Mouse (Mus musculus) thymus, postnatal 25 days (tissue): ENCODE results near the gene Map4k5.

Experiments used
- DNase-seq: peaks from one replicate; pipeline ENCODE4 v3.0.0; 2022

The Map4k5 gene

GRCm38 (mm10) chr12:69892371-69893251, at the start of gene Map4k5, which contains the start of gene Atl1:
TSS of gene Map4k5 (minus strand) at chr12:69893200.
TSS of gene Atl1 (plus strand) at chr12:69892614.
- peak; percentile 80 for DNase-seq

DNA sequence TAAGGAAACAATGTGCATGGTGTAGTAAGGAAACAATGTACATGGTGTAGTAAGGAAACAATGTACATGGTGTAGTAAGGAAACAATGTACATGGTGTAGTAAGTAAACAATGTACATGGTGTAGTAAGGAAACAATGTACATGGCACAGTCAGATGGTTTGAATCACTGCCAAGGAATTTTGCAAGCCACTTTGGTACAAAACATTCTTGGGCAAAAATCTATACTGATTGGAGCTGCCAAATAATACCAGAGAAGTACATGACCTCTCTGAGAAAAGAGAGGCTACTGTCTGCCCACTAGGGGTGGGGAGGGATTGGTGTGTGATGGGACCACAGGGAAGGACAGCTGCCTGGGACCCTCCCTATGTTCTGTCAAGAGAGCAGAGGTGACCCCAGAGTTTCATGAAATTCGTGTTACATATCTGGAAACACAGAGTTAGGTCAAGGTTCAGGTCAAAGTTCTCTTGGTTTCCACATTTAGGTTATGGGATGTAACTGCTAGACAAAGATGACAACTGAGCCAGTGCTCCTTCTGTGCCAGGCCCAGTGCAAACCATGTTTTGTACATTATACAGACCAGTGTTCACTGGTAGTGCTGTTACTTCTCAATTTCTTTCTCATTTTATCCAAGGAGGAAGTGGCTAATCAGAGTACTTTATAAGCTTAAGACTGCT, 48.8 kb upstream of the Map4k5 start:
- no peak for DNase-seq

GRCm38 (mm10) chr12:69939291-69939690, 46.3 kb upstream of the Map4k5 start:
- DNase-seq = peak; percentile 8

DNA sequence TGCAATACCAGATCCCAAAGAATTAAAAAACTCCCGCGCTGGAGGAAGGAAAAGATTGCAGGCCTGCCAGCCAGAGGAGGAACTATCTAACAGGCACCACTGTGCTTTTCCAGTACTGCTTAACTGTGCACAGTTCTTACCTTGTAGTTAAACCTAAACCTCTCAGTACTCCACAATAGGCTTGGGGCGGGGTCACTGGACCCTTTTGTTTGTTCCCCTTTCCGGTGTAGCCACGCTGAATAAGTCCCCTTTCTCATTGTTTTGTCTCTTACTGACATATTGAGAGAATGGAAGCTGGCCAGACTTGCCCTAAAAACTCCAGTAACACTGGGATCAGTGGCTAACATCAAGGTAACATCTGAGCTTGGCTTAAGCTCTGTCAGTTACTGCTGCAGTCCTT, 44.7 kb upstream of the Map4k5 start:
- no peak for DNase-seq

- DNase-seq = no peak
Measured at GRCm38 (mm10) chr12:69926716-69927115, 33.7 kb upstream of the Map4k5 start.

DNA sequence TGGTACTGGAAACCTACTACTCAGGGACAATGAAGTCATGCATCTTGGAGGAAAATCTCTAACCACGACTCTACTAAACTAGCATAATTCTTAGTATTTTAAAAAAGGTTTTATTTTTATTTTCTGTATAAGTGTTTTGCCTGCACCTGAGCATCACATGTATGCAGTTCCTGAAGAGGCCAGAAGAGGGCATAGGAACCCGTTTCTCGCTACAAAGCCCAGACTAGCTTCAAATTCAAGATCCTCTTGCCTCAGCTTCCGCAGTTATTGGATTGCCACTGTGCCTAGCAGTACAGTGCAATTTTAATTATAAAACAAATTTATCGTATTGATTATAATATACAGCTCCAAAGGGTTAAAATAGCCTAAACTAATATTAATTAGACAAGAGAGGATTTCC, 31.0 kb upstream of the Map4k5 start:
- peak; percentile 43 for DNase-seq

DNA sequence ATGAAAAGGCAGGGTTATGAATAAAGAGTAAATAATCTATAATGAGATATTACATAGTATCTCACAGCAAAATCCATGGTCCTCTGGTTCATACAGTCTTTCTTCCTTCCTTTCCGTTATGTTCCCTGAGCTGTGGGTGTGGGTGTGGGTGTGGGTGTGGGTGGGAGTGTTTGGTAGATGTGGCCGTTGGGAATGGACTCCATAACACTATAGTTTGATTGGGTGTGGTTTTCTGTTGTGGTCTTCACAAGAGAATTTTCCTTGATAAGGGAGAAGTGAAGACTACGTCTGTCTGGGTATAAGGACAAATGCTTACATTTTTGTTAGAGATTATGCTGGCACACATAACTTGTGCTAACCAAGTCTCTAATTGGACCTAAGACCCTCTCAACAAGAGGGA, 30.6 kb upstream of the Map4k5 start:
- no peak for DNase-seq

DNA sequence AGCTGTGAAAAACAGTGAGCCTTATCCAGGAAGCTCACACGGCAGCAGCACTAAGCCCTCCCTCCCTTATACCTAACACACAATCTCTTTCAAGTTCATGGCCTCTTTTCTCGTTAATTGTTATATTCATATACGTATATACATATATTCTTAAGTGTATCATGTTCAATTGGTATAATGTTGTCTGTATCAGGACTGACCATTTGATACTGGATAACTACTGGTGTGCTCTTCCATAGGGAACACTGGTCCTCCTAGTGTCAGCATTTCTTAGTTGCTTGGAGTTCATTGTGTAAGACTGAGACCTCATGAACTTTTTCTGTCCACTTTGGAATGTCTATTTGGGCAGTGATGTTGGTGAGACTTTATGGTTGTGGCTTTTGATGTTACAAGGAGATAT, 30.1 kb upstream of the Map4k5 start:
- no peak for DNase-seq

- no peak for DNase-seq
Measured at GRCm38 (mm10) chr12:69922099-69922498, 29.1 kb upstream of the Map4k5 start.

DNA sequence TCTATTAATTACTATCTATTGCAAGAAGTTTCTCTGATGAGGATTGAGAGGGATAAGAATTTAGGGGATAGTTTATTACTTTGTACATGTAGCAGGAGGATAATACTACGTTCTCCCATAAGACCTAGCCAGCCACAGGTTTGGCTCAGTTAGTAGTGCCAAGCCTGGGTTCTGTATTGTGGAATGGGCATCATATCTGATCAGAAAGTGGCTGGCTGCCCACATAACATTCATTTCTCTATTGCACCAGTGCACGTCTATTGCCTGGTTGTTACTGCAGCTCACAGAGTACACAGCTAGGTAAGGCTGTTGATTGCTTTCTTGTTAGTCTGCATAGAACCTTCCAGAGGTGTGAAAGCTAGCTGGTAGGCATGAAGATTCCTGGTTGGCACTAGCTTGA, 24.9 kb upstream of the Map4k5 start:
- DNase-seq = no peak

- DNase-seq = no peak
Measured at GRCm38 (mm10) chr12:69912737-69913136, 19.7 kb upstream of the Map4k5 start.

GRCm38 (mm10) chr12:69911906-69912305, 18.9 kb upstream of the Map4k5 start:
- DNase-seq = no peak

DNA sequence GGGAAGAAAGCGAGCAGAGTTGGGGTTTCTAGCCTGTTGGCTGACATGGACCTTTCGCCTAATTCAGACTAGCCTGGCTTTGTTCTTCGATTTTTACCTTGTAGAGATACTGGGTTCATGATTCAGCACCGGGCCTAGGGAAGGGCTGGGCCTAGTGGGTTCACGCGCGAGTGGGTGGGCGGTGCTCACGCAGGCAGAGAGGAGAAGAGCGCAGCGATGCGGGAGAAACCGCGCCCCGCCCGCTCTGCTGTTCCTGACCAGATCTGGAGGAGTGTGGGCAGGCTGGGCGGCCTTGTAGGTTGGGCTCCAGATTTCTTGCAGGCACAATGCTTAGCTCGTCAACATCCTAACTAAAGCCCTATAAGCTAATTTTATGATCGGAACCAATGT, 15.5 kb upstream of the Map4k5 start:
- no peak for DNase-seq

DNA sequence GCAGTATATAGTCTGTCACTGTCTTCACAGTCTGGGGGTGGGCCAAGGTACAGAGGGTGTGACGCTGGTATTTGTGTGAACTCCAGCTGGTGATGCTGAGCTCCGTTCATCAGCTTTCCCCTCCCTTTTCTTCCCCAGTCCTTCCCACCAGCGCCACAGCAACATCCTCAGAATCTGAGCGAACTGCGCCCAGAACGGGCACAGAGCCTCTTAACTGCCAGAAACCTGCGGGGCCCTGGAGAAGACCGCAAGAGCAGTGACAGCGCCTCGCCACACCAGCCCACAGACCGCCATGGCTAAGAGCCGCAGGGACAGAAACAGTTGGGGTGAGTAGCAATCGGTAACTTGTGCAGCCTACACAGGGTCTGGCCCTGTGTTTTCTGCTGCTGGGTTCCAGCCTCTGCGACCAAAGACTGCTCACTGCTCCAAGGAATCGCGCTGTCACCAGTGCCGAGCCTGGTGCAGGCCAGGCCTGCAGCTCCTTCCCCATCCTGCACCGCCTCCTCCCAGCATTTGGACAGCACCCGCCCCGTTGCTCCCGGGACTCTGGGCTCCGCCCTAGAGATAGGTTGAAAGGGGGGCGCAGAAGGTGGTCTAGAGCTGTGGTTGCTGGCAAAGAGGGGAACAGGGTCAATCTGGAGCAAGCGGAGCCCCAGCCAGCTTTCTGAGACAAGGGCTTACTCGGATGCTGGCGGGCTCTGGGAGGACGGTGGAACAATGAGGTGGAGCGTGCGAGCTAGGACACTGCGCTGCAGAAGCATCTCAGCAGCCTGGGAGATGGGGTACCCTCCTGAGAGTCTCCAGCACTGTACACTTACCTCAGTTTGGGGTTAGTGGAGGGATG, 14.9 kb upstream of the Map4k5 start:
- DNase-seq = no peak

GRCm38 (mm10) chr12:69904991-69905390, 12.0 kb upstream of the Map4k5 start:
- DNase-seq = no peak

DNA sequence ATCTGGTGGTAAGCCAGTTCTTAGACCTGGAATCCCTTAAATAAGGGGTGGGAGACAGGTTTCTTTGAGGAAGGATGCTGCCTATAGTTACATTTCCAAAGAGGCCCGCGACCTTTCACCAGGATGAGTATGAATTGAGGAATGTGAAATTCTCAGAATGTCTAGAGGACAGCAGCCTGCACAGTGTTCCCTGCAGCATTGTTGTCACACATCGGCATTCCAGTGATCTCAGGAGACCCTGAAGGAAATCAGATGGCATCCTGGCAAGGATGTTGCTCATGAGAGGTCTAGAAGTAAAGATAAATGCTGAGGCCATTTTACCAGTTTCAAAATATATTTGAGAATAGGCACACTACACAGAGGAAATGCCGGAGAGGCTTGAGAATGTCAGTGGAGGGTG, 5.1 kb upstream of the Map4k5 start:
- no peak for DNase-seq

GRCm38 (mm10) chr12:69895046-69895445, 2.0 kb upstream of the Map4k5 start:
- no peak for DNase-seq

DNA sequence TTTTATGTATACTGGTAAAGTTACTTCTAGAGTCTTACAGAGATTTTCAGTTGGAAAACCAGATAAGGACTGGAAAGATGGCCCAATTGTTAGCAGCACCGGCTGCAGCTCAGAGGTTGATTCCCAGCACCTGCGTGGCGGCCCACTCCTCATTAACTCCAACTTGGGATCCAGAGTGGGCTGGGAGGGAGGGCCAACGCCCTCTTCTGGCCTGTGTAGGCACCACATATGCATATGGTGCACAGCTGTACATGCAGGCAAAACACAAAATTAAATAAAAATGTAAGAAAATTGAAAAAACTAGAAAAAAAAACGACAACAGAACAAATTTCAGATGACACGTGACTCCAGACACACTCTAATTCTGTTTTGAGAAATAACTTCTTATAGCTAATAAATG, 927 bp upstream of the Map4k5 start:
- DNase-seq = no peak

DNA sequence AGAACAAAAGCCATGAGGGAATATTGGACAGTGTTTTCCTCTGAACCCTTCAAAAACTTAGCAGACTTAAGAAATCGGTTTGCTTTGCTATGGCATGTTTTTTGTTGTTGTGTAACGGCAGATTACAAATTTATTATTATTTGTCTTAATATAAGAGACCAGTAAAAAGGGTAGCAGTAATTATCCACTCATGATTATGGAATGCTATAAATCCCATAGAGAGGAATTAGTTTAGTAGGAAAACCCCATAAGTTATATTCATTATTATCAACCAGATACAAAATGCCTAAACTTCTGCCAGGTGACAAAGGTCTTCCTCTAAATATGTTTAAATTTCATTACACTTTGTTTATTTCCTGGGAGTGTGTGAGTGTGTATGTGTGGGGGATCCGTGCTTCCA, 1.3 kb downstream of the Map4k5 start:
- no peak for DNase-seq

- DNase-seq = no peak
Measured at GRCm38 (mm10) chr12:69890476-69890875, 2.5 kb downstream of the Map4k5 start.

GRCm38 (mm10) chr12:69890051-69890450, 2.9 kb downstream of the Map4k5 start:
- no peak for DNase-seq

- no peak for DNase-seq
Measured at GRCm38 (mm10) chr12:69888345-69888744, 4.7 kb downstream of the Map4k5 start.

- no peak for DNase-seq
Measured at GRCm38 (mm10) chr12:69887776-69888175, 5.2 kb downstream of the Map4k5 start.
